Mouse (Mus musculus) myocyte (in vitro differentiated cells): Measurements from ENCODE around the gene Glt1d1.

Experiments
- CEBPB ChIP-seq: IDR thresholded peaks from 2 replicates; pipeline ENCODE4 v1.6.1; 2011; ENCODE audit warnings: mild to moderate bottlenecking, moderate library complexity; ENCODE audit not compliant: poor library complexity, insufficient read depth, severe bottlenecking
- E2F4 ChIP-seq: IDR thresholded peaks from one replicate; pipeline ENCODE4 v1.6.1; 2011; ENCODE audit warnings: mild to moderate bottlenecking, control low read depth, moderate library complexity; ENCODE audit not compliant: insufficient read depth
- MAX ChIP-seq: IDR thresholded peaks from one replicate; pipeline ENCODE4 v1.6.1; 2011; ENCODE audit warnings: low read depth, mild to moderate bottlenecking, control low read depth
- MYOD1 ChIP-seq, 3 experiments: IDR thresholded peaks; one replicate each; pipeline ENCODE4 v1.6.1; 2011; ENCODE audit warnings: control low read depth in 2 of 3, low read depth in 2 of 3, mild to moderate bottlenecking in 2 of 3, moderate library complexity in 1 of 3; ENCODE audit not compliant: insufficient read length in 2 of 3, control insufficient read depth in 1 of 3
- MYOG ChIP-seq, 3 experiments: IDR thresholded peaks; one replicate each; pipeline ENCODE4 v1.6.1; 2011; ENCODE audit warnings: control low read depth in 2 of 3, low read depth in 2 of 3, mild to moderate bottlenecking in 2 of 3; ENCODE audit not compliant: insufficient read length in 2 of 3, control insufficient read depth in 1 of 3, insufficient read depth in 1 of 3
- POLR2A ChIP-seq: IDR thresholded peaks from one replicate; pipeline ENCODE4 v1.6.1; 2011; ENCODE audit warnings: low read depth, mild to moderate bottlenecking, control low read depth, moderate library complexity; ENCODE audit not compliant: insufficient read length
- POLR2AphosphoS2 ChIP-seq: IDR thresholded peaks from one replicate; pipeline ENCODE4 v1.6.1; 2011; ENCODE audit warnings: low read depth, control low read depth; ENCODE audit not compliant: insufficient read length
- REST ChIP-seq: IDR thresholded peaks from one replicate; pipeline ENCODE4 v1.6.1; 2011; ENCODE audit warnings: mild to moderate bottlenecking, control low read depth, moderate library complexity; ENCODE audit not compliant: insufficient read depth, insufficient read length
- SRF ChIP-seq: IDR thresholded peaks from one replicate; pipeline ENCODE4 v1.6.1; 2011; ENCODE audit warnings: low read depth; ENCODE audit not compliant: control insufficient read depth, insufficient read length
- TCF12 ChIP-seq: IDR thresholded peaks from one replicate; pipeline ENCODE4 v1.6.1; 2011; ENCODE audit warnings: mild to moderate bottlenecking, control low read depth; ENCODE audit not compliant: poor library complexity, insufficient read depth, severe bottlenecking
- USF1 ChIP-seq: IDR thresholded peaks from one replicate; pipeline ENCODE4 v1.6.1; 2011; ENCODE audit warnings: low read depth, mild to moderate bottlenecking, control low read depth, moderate library complexity

- TF ChIP-seq POLR2A (no peak), MAX (no peak), E2F4 (no peak), SRF (no peak), MYOG (IDR thresholded peaks at IDR 0.05; ENCODE audit: control insufficient read depth in 1 of 3, insufficient read depth in 1 of 3, insufficient read length in 2 of 3, low read depth in 2 of 3) (no peak), CEBPB (no peak), MYOD1 (IDR thresholded peaks at IDR 0.05; ENCODE audit: control insufficient read depth in 1 of 3, insufficient read length in 2 of 3, low read depth in 2 of 3) (no peak), REST (no peak), TCF12 (no peak), USF1 (no peak), POLR2AphosphoS2 (no peak)
Observed at GRCm38 (mm10) chr5:127633666-127634065, 1.6 kb downstream of the Glt1d1 start.
